In genomic region chr7:62085120-62085849, GRCm38 (mm10) we compare ENCODE assay signal across 9 mouse cellular contexts.
DNase-seq lines count a peak whose midpoint lies in the region; ATAC-seq and TF ChIP-seq lines count a peak whose summit lies in the region.
"Had no signal": no experiment of that assay in that cellular context is flagged by ENCODE, and none has a peak within 500 bp of the region (broad histone marks: within the 10 kb centered on the region; RNA-seq: fewer than 3 reads in every experiment).

No protein-coding gene starts in this region.

- no peak overlapping the region for H3K27ac ChIP-seq in intestine, embryonic 14.5 days (ENCODE audit: low read depth)
- H3K27ac ChIP-seq in intestine, postnatal 0 days (ENCODE audit: low read depth, low read length): no peak overlapping the region
- H3K27ac ChIP-seq in embryonic facial prominence, embryonic 12.5 days: no peak overlapping the region
- peak overlapping the region; percentile 27; the same call in 1 of the 2 replicates for H3K27ac ChIP-seq in lung, embryonic 16.5 days (ENCODE audit: low read length)
- H3K27ac ChIP-seq in liver, embryonic 11.5 days (ENCODE audit: low read depth, low read length): no peak overlapping the region
- H3K27ac ChIP-seq: embryonic facial prominence, embryonic 15.5 days had no signal

- 0 out of 2 replicates have a peak, but pooled peaks have one; percentile 40 for ATAC-seq in intestine, embryonic 14.5 days (replicated peaks; ENCODE audit: low FRiP score, low TSS enrichment, low read depth)
- no peak for ATAC-seq in intestine, postnatal 0 days
- peak; percentile 92 for ATAC-seq in embryonic facial prominence, embryonic 12.5 days (ENCODE audit: insufficient number of reproducible peaks, insufficient read depth, low FRiP score, low TSS enrichment)
- peak; percentile 98 for ATAC-seq in lung, embryonic 16.5 days (ENCODE audit: low read depth)
- ATAC-seq in liver, embryonic 11.5 days (replicated peaks; ENCODE audit: low FRiP score): no peak

- no peak overlapping the region for H3K9ac ChIP-seq in intestine, embryonic 14.5 days (ENCODE audit: low read length)
- H3K9ac ChIP-seq in intestine, postnatal 0 days (ENCODE audit: low read depth, low read length): no peak overlapping the region
- H3K9ac ChIP-seq in embryonic facial prominence, embryonic 12.5 days: no peak overlapping the region
- no peak overlapping the region for H3K9ac ChIP-seq in lung, embryonic 16.5 days (ENCODE audit: low read length)
- no peak overlapping the region for H3K9ac ChIP-seq in liver, embryonic 11.5 days (ENCODE audit: low read depth, low read length)
- H3K9ac ChIP-seq: embryonic facial prominence, embryonic 15.5 days had no signal

- no peak overlapping the region for H3K4me2 ChIP-seq in intestine, embryonic 14.5 days (ENCODE audit: low read length)
- H3K4me2 ChIP-seq in intestine, postnatal 0 days (replicated peaks; ENCODE audit: low read depth): no peak overlapping the region
- H3K4me2 ChIP-seq in embryonic facial prominence, embryonic 12.5 days (replicated peaks): no peak overlapping the region
- H3K4me2 ChIP-seq in lung, embryonic 16.5 days (ENCODE audit: low read depth, low read length): no peak overlapping the region
- H3K4me2 ChIP-seq in liver, embryonic 11.5 days: no peak overlapping the region
- H3K4me2 ChIP-seq: embryonic facial prominence, embryonic 15.5 days had no signal

- no peaks in the 10 kb centered on the region for H3K36me3 ChIP-seq in intestine, embryonic 14.5 days (ENCODE audit: control insufficient read depth, insufficient read depth, low read length)
- no peaks in the 10 kb centered on the region for H3K36me3 ChIP-seq in intestine, postnatal 0 days (ENCODE audit: control insufficient read depth, insufficient read depth)
- H3K36me3 ChIP-seq in embryonic facial prominence, embryonic 12.5 days: no peaks in the 10 kb centered on the region
- H3K36me3 ChIP-seq in lung, embryonic 16.5 days (ENCODE audit: control insufficient read depth, insufficient read depth, low read length): no peaks in the 10 kb centered on the region
- H3K36me3 ChIP-seq in liver, embryonic 11.5 days (ENCODE audit: control insufficient read depth, insufficient read depth, low read length): no peaks in the 10 kb centered on the region
- H3K36me3 ChIP-seq: embryonic facial prominence, embryonic 15.5 days had no signal

- H3K4me1 ChIP-seq in intestine, embryonic 14.5 days (replicated peaks; ENCODE audit: control insufficient read depth, insufficient read depth, low read length): no peaks in the 10 kb centered on the region
- H3K4me1 ChIP-seq in intestine, postnatal 0 days (replicated peaks; ENCODE audit: control insufficient read depth, insufficient read depth, low read length): no peaks in the 10 kb centered on the region
- H3K4me1 ChIP-seq in embryonic facial prominence, embryonic 12.5 days: no peaks in the 10 kb centered on the region
- no peaks in the 10 kb centered on the region for H3K4me1 ChIP-seq in lung, embryonic 16.5 days (replicated peaks; ENCODE audit: control insufficient read depth, insufficient read depth, low read length)
- no peaks in the 10 kb centered on the region for H3K4me1 ChIP-seq in liver, embryonic 11.5 days (replicated peaks; ENCODE audit: control insufficient read depth, insufficient read depth, low read length)
- H3K4me1 ChIP-seq: embryonic facial prominence, embryonic 15.5 days had no signal

- H3K27me3 ChIP-seq in intestine, embryonic 14.5 days (replicated peaks; ENCODE audit: control insufficient read depth, insufficient read depth, low read length): no peaks in the 10 kb centered on the region
- no peaks in the 10 kb centered on the region for H3K27me3 ChIP-seq in intestine, postnatal 0 days (replicated peaks; ENCODE audit: control insufficient read depth, insufficient read depth, low read length)
- no peaks in the 10 kb centered on the region for H3K27me3 ChIP-seq in embryonic facial prominence, embryonic 12.5 days
- no peaks in the 10 kb centered on the region for H3K27me3 ChIP-seq in lung, embryonic 16.5 days (ENCODE audit: control insufficient read depth, insufficient read depth, low read depth, low read length)
- no peaks in the 10 kb centered on the region for H3K27me3 ChIP-seq in liver, embryonic 11.5 days (replicated peaks; ENCODE audit: control insufficient read depth, insufficient read depth, low read length)
- H3K27me3 ChIP-seq: embryonic facial prominence, embryonic 15.5 days had no signal

- TF ChIP-seq CTCF in intestine, postnatal 0 days (IDR thresholded peaks at IDR 0.05; ENCODE audit: low read depth): no peak

- H3K4me3 ChIP-seq in intestine, embryonic 14.5 days (ENCODE audit: low read depth, low read length): no peak overlapping the region
- H3K4me3 ChIP-seq in intestine, postnatal 0 days (ENCODE audit: low read depth, low read length): no peak overlapping the region
- no peak overlapping the region for H3K4me3 ChIP-seq in embryonic facial prominence, embryonic 12.5 days
- H3K4me3 ChIP-seq in lung, embryonic 16.5 days (ENCODE audit: low read length): no peak overlapping the region
- no peak overlapping the region for H3K4me3 ChIP-seq in liver, embryonic 11.5 days (ENCODE audit: low read depth, low read length)
- H3K4me3 ChIP-seq: embryonic facial prominence, embryonic 15.5 days had no signal

- no peak for DNase-seq in intestine, embryonic 14.5 days (ENCODE audit: low spot score)
- peak; percentile 54 for DNase-seq in Muller cell, postnatal 12 days (ENCODE audit: inconsistent ontology term)
- DNase-seq in telencephalon, adult 2 months (ENCODE audit: low read depth, low spot score): peak; percentile 35
- DNase-seq in spleen, postnatal 36 days (ENCODE audit: low spot score in 2 of 2): no peak
- no peak for DNase-seq in liver, embryonic 11.5 days (ENCODE audit: low spot score)

- no peaks in the 10 kb centered on the region for H3K9me3 ChIP-seq in intestine, embryonic 14.5 days (ENCODE audit: control insufficient read depth, low read length)
- no peaks in the 10 kb centered on the region for H3K9me3 ChIP-seq in intestine, postnatal 0 days (ENCODE audit: control insufficient read depth)
- no peaks in the 10 kb centered on the region for H3K9me3 ChIP-seq in embryonic facial prominence, embryonic 12.5 days
- H3K9me3 ChIP-seq in lung, embryonic 16.5 days (ENCODE audit: control insufficient read depth, low read length): no peaks in the 10 kb centered on the region
- H3K9me3 ChIP-seq in liver, embryonic 11.5 days (ENCODE audit: control insufficient read depth, low read length): no peaks in the 10 kb centered on the region
- H3K9me3 ChIP-seq: embryonic facial prominence, embryonic 15.5 days had no signal

Comparison
In these comparisons a context has a peak if more than half of its experiments do, and no peak if none do; other contexts are left out.
1. ATAC-seq: peak in intestine, embryonic 14.5 days (single experiment), embryonic facial prominence, embryonic 12.5 days (single experiment) and lung, embryonic 16.5 days (single experiment); none in intestine, postnatal 0 days (single experiment) and liver, embryonic 11.5 days (single experiment).
2. DNase-seq: peak in Muller cell, postnatal 12 days (single experiment) and telencephalon, adult 2 months (single experiment); none in intestine, embryonic 14.5 days (single experiment), spleen, postnatal 36 days (0 of 2) and liver, embryonic 11.5 days (single experiment).